Mouse (Mus musculus) heart, embryonic 16.5 days (tissue): ENCODE data around the gene Pgpep1l. TPM values are rescaled to one million over a fixed set of nuclear protein-coding genes. Genes with fewer than 3 reads are reported as not detected.

Experiments
- ATAC-seq: fragments of 200-750 bp; cut with Nextera tagmentation; replicated peaks from 2 replicates; pipeline ENCODE4 v1.8.0; 2017; ENCODE audit warnings: moderate number of reproducible peaks; ENCODE audit not compliant: insufficient read depth, low FRiP score; ENCODE audit errors: extremely low read depth
- H3K27ac ChIP-seq: fragments of 300-500 bp; sonication (generic); 2 replicates; pipeline ENCODE4 v1.5.1; 2014; ENCODE audit warnings: mild to moderate bottlenecking, low read length, control low read depth, moderate library complexity
- H3K27me3 ChIP-seq: fragments of 300-500 bp; sonication (generic); 2 replicates; pipeline ENCODE4 v1.6.1; 2014; ENCODE audit warnings: low read length, mixed read lengths; ENCODE audit not compliant: control insufficient read depth, insufficient read depth
- H3K36me3 ChIP-seq: fragments of 300-500 bp; sonication (generic); 2 replicates; pipeline ENCODE4 v1.6.1; 2014; ENCODE audit not compliant: control insufficient read depth, insufficient read depth
- H3K4me1 ChIP-seq: fragments of 300-500 bp; sonication (generic); 2 replicates; pipeline ENCODE4 v1.6.1; 2014; ENCODE audit warnings: low read length, mixed read lengths; ENCODE audit not compliant: control insufficient read depth, insufficient read depth
- H3K4me2 ChIP-seq: fragments of 300-500 bp; sonication (generic); 2 replicates; pipeline ENCODE4 v1.6.1; 2014; ENCODE audit warnings: low read depth, mild to moderate bottlenecking, control low read depth, low read length
- H3K4me3 ChIP-seq: fragments of 300-500 bp; sonication (generic); 2 replicates; pipeline ENCODE4 v1.5.1; 2014; ENCODE audit warnings: mild to moderate bottlenecking, control low read depth, low read length
- H3K9ac ChIP-seq: fragments of 300-500 bp; sonication (generic); 2 replicates; pipeline ENCODE4 v1.6.1; 2014; ENCODE audit warnings: low read length, control low read depth
- H3K9me3 ChIP-seq: fragments of 300-500 bp; sonication (generic); replicated peaks from 2 replicates; pipeline ENCODE4 v1.6.1; 2016; ENCODE audit warnings: low read length; ENCODE audit not compliant: control insufficient read depth
- WGBS: fragments of 180-500 bp; shearing (Covaris S2); extraction: QIAGEN DNeasy Blood & Tissue Kit; methylation state at CpG from one replicate; pipeline ENCODE4 v1.1.7; 2014; 5-methylcytosine and 5-hydroxymethylcytosine counted together
- polyA plus RNA-seq: library from polyadenylated mRNA; unstranded; fragments of >200 nt; fragmentation: Nextera tagmentation; extraction: Ambion mirVana; gene quantifications from 2 replicates; pipeline ENCODE4 v1.2.1, GENCODE M21; 2015

Pgpep1l gene
- polyA plus RNA-seq, 1 experiment from 2014 or later = 0.71 TPM

DNA sequence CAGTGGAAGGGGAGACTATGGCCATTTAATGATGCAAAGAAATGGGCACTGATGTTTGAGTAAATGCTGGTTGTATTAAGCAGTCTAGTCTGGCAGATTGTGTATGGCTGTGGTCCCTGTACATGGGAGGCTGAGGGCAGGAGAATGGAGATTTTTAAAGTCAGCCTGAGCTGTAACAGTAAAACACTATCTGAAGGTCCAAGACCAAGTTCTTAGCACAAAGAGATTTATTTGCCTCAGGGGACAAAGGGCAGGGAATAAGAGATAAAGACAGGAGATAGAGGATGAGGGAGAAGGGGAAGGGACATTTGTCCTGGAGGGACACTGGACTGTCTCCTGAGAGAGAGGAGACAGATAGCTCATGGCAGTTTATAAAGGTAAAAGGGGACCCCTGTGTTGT, 9.5 kb upstream of the Pgpep1l start, which contains the start of gene Fam169b:
TSS of gene Fam169b (plus strand) at position 325 of the 400 bp plus-strand sequence.
- Histone ChIP-seq H3K9ac (no peak within 1 kb of the TSS), H3K27me3 (no peaks in the 10 kb centered on the region; the same call in 1 of the 2 replicates), H3K9me3 (no peaks in the 10 kb centered on the region), H3K4me3 (no peak within 1 kb of the TSS), H3K27ac (peak within 1 kb of the TSS; percentile 46; the same call in 1 of the 2 replicates), H3K4me1 (peaks cover 11% of the 10 kb centered on the region), H3K4me2 (no peak within 1 kb of the TSS; the same call in 1 of the 2 replicates), H3K36me3 (no peaks in the 10 kb centered on the region)
- no peak for ATAC-seq

DNA sequence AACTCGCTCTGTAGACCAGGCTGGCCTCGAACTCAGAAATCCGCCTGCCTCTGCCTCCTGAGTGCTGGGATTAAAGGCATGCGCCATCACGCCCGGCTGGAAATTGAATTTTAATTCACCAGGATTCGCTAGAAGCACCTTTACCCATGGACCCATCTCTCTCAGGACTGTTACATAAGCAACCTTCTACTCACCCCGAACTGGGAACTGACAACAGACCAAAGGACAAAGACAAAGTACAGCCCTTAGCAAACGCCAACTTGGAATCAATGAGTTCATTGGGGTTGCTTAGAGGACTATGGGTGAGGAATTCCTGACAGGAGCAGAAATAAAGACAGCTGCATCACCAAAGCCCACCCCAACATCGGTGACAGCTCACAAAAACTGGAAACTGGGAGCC, 8.6 kb upstream of the Pgpep1l start:
- no peak overlapping the region for H3K4me2 ChIP-seq
- no peak for ATAC-seq
- H3K4me3 ChIP-seq = no peak overlapping the region
- no peak overlapping the region for H3K9ac ChIP-seq
- no peaks in the 10 kb centered on the region for H3K9me3 ChIP-seq
- WGBS = 85% methylated on average over 10 of the region's 10 CpGs
- H3K4me1 ChIP-seq = peaks cover 11% of the 10 kb centered on the region
- H3K27me3 ChIP-seq = no peaks in the 10 kb centered on the region; the same call in 1 of the 2 replicates
- H3K27ac ChIP-seq = peak overlapping the region; percentile 46; the same call in 1 of the 2 replicates
- H3K36me3 ChIP-seq = no peaks in the 10 kb centered on the region

DNA sequence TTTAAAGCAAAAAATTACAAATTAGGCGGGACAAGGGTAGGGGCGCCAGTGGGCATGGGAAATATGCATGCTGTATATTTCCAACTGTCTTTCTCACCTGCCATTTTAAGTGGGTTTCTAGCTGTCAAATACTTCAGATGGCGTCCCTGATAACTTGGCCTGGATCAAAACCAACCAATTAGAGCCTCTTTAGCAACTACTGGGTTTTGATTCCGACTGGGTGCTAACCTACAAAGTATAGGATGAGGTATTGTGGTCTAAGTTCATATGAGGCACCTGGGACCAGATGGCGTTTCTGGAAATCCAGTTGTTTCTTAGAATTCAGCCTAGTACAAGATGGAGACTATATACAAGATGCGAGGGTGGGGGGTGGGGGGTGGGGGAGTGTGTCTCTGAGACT, 7.8 kb upstream of the Pgpep1l start:
- no peak overlapping the region for H3K27ac ChIP-seq
- H3K4me3 ChIP-seq = no peak overlapping the region
- H3K4me1 ChIP-seq = peaks cover 11% of the 10 kb centered on the region
- ATAC-seq = 0 out of 2 replicates have a peak, but pooled peaks have one; percentile 17
- no peaks in the 10 kb centered on the region for H3K9me3 ChIP-seq
- no peak overlapping the region for H3K4me2 ChIP-seq
- 84% methylated on average over 6 of the region's 6 CpGs for WGBS
- no peak overlapping the region for H3K9ac ChIP-seq
- H3K27me3 ChIP-seq = no peaks in the 10 kb centered on the region; the same call in 1 of the 2 replicates
- no peaks in the 10 kb centered on the region for H3K36me3 ChIP-seq

DNA sequence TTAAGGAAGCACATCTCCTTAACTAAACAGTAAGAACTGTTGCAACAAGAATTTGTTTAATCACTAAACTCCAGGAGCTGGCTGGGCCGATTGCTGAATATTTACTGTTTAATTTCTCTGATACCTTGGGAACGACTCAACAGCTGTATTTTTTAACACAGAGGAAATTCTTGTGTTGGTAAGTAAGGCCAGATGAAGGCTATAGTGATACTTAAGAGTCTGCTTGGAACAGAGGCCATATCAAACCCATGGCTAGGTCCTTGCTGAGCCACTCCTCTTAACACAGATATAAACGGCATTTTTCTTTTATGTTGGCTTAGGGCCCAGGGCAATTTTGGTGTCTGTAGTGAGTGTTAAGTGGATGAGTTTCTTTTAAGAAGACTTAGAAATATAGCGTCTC, 6.5 kb upstream of the Pgpep1l start:
- WGBS = 28% methylated on average over 4 of the region's 4 CpGs
- Histone ChIP-seq H3K9me3 (no peaks in the 10 kb centered on the region), H3K4me2 (no peak overlapping the region), H3K36me3 (no peaks in the 10 kb centered on the region), H3K4me3 (no peak overlapping the region), H3K27ac (peak overlapping the region; percentile 66), H3K4me1 (peaks cover 3% of the 10 kb centered on the region; the same call in 1 of the 2 replicates), H3K27me3 (no peaks in the 10 kb centered on the region), H3K9ac (no peak overlapping the region)
- no peak for ATAC-seq

DNA sequence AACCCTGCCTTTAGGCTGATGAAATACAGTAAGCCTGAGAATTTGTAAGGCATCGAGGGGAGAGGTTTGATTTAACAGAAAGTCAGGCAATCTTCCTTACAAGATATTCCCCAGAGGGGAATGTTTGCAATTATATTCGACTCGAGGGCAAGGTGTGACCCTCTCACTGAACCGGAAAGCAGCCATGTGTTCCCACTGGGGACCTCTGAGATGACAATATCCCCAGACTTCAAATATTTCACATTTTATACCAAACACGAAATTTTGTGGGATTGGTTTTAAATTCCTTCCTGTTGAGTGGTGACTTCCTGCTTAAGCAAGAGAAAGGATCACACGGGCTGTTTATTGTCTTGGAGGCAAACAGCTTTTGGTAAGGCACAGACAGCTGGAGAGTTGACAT, 2.7 kb upstream of the Pgpep1l start:
- H3K36me3 ChIP-seq = no peaks in the 10 kb centered on the region
- no peak overlapping the region for H3K4me3 ChIP-seq
- H3K27me3 ChIP-seq = no peaks in the 10 kb centered on the region
- H3K9ac ChIP-seq = no peak overlapping the region
- WGBS = 32% methylated on average over 6 of the region's 6 CpGs
- H3K27ac ChIP-seq = peak overlapping the region; percentile 51; the same call in 1 of the 2 replicates
- no peak overlapping the region for H3K4me2 ChIP-seq
- H3K9me3 ChIP-seq = no peaks in the 10 kb centered on the region
- H3K4me1 ChIP-seq = peaks cover 21% of the 10 kb centered on the region
- ATAC-seq = no peak

DNA sequence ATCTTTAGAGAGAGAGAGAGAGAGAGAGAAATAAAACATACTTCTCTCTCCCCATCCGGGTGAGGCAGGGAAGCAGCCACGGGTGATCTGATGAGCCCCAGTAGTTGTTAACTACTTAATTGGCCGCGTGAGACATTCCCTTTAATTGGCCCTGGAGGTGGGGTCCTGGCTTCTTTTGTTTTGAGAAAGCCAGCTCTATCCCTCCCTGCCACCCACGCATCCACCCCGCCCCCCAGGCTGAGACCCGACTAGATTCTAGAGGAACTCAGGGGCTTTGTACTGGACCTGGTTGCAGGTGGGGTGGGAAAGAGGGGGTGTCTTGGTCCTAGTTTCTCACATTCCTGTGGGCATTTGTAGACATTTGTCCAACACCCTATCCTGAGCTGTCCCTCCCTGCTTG, 1.4 kb upstream of the Pgpep1l start:
- peaks cover 18% of the 10 kb centered on the region for H3K4me1 ChIP-seq
- H3K27me3 ChIP-seq = no peaks in the 10 kb centered on the region
- no peak for ATAC-seq
- H3K27ac ChIP-seq = no peak overlapping the region
- 48% methylated on average over 7 of the region's 7 CpGs for WGBS
- H3K36me3 ChIP-seq = no peaks in the 10 kb centered on the region
- no peak overlapping the region for H3K4me3 ChIP-seq
- H3K4me2 ChIP-seq = no peak overlapping the region
- H3K9ac ChIP-seq = no peak overlapping the region
- H3K9me3 ChIP-seq = no peaks in the 10 kb centered on the region

DNA sequence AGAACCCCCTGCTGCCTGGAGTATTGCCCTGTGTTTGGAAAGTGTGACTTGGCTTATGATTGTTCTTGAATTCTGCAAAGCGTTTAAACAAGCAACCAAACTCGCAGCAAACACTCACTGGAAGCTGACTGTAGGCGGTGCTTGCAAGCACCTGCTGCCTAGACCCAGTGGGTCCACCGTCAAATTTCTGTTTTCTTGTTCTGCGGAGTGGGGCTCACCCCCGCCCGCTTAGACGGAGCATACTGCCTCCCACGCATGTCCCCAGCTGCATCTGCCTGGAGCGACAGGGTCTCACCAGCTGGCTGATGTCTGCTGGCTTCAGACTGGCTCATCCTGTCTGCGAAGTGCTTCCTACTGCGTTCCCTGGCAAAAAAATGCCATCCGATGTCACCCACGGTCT, 498 bp upstream of the Pgpep1l start:
- H3K4me2 ChIP-seq = peak overlapping the region; percentile 88
- ATAC-seq = peak; percentile 35; the same call in 1 of the 2 replicates
- H3K4me3 ChIP-seq = peak overlapping the region; percentile 58
- WGBS = 15% methylated on average over 14 of the region's 14 CpGs
- peak overlapping the region; percentile 23 for H3K27ac ChIP-seq
- H3K27me3 ChIP-seq = no peaks in the 10 kb centered on the region
- H3K4me1 ChIP-seq = peaks cover 18% of the 10 kb centered on the region
- H3K9ac ChIP-seq = peak overlapping the region; percentile 68
- no peaks in the 10 kb centered on the region for H3K9me3 ChIP-seq
- no peaks in the 10 kb centered on the region for H3K36me3 ChIP-seq

DNA sequence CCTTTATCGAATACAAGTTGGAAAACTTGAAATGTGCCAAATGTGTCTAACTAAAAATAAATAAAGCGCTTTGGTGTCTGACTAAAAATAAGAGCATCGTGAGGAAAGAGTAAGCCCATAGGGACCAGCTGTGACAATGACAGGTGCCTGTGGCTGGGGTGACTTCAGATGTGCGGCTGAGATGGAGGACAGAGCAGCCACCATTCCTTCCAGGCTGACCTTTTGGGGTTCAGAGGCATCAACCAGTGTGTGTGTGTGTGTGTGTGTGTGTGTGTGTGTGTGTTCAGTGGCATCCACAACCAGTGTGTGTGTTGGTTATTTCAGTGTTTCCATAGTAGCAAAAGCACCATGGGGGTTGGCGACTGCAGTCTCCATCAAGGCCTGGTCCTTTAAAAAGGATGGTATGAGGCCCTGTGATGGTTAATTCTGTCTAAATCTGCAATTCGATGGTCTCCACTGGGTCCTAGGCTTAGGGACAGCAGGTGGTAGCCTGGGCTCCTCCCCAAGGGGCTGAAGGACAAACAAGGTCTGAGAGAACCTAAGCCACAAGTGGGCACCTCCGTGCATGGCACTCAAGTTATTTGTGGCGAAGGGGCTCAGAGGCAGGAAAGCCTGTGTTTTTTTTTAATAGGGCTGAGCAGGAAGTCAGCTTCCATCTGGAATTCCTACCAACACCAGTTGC, 546 bp downstream of the Pgpep1l start:
- Histone ChIP-seq H3K27ac (peak overlapping the region; percentile 74), H3K9ac (peak overlapping the region; percentile 68), H3K4me1 (peaks cover 26% of the 10 kb centered on the region), H3K4me3 (peak overlapping the region; percentile 58), H3K27me3 (no peaks in the 10 kb centered on the region), H3K4me2 (peak overlapping the region; percentile 88), H3K36me3 (no peaks in the 10 kb centered on the region), H3K9me3 (no peaks in the 10 kb centered on the region)
- WGBS = 40% methylated on average over 8 of the region's 8 CpGs
- ATAC-seq = no peak

DNA sequence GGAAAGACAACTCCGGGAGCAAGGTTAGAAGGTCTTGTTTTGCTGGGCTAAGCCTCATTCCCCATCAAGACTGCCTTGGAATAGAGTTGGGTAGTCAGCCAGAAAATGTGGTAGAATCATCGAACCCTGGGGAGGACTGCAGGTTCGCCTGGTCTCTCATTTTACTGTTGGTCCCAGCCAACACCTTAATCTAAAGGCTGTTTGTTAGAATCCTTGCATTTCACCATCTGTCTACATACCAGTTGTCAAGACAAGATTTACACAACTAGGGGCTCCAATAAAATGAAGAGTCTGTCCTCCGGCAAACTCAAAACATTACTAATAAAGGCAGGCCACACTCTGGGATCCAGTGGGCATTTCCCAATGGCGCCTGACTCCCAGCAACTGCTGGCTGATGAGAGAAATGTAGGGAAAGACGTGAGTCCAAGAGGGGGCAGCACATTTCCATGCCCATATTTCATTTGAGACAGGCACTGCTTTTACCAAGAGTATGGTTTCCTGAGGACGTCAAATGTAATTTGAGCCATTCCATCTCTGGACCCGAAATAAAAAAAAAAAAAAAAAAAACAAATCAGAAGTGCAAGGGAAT, 1.3 kb downstream of the Pgpep1l start:
- Histone ChIP-seq H3K27ac (no peak overlapping the region), H3K27me3 (no peaks in the 10 kb centered on the region), H3K36me3 (no peaks in the 10 kb centered on the region), H3K9ac (no peak overlapping the region), H3K4me2 (no peak overlapping the region), H3K4me3 (no peak overlapping the region), H3K4me1 (peaks cover 30% of the 10 kb centered on the region), H3K9me3 (no peaks in the 10 kb centered on the region)
- WGBS = 65% methylated on average over 8 of the region's 8 CpGs
- no peak for ATAC-seq
